Mouse (Mus musculus): ENCODE measurements around the gene Trio.

The Trio gene

DNA sequence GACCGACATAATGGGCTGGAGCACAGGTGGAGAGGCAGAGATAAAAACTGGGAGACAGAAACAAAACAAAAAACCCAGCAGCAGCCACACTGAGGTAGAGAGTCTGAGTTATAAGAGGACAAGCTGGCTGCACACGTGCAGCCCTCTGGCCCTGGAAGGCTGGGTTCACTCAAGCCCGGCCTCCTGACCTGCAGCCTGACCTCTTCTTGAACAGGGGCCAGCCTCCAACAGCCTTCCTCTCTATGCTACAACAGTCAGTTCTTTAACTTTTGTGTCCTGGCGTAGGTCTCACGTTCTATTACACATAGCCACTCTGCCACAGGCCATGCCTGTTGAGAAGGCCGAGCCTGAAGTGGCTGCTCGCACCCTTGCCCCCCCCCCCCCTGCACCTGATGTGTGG lies 147.8 kb downstream of the Trio start:
- no peak for DNase-seq (ENCODE audit: low read depth)

DNA sequence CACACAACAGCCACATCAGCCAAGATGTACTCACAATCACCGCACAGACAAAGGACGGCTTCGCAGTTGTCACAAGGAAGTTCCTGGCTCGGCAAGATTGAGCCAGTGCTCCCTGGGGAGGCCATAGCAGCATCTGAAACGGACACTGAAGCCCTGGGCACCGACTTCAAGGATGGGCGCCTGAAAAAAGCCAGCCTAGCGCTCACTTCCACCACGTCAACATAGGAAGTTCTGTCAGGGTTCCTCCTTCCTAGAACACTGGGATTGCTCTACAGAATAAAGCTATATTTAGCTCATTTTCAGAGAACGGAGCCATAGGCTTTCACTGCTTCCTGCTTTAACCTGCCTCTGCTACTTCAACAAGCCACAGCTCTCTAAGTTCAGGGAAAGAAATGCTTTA lies 149.3 kb downstream of the Trio start:
- no peak for DNase-seq (ENCODE audit: low read depth)

- DNase-seq (ENCODE audit: low read depth), result peak; percentile 10
Measured at GRCm38 (mm10) chr15:27875753-27876152, 149.9 kb downstream of the Trio start.

DNA sequence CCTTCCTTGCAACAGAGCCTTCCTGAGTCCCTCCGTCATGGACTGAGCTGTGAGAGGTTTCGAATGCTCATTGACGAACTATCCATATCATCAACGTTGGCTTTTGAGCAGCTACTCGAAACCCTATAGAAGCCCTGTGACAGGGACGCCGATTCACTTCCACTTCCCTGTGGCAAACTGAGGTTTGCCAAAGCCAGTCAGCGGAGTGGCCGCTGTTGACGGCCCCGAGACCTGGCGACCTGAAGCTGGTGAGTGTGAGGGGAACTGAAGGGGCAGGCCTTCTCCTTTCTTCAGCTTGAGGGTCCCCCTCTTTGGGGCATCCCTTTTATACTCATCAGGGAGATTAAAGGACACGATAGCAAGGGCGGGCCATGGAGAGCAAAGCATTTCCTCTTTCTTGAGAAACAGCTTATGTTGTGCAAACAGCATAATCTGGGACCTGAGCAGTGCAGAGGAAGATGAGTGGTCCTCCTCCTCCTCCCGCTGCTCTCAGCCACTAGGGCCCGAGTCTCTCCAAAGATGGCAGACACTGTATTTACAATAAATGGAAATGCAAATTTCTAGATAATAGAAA lies 151.8 kb downstream of the Trio start:
- DNase-seq (ENCODE audit: low read depth), result no peak

DNA sequence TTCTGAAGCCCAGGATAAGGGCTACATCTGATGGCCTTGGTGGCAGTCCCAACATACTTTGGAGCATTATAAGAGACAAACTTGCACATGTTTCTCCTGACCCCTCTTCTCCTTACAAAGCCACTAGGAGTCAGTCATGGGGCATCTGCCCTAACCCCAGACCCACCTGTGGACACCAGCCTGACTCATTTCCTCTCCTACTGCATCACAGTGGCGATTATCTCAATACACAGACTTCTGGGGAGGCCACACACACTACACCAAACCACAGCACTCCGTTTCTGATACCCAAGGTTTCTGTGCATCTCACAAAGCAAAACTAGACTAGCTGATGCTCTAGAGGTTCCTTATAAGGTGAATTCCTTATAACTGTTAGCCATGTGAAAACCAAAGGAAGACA lies 153.4 kb downstream of the Trio start:
- peak; percentile 79 for DNase-seq (ENCODE audit: low read depth)

- DNase-seq (ENCODE audit: low read depth), result peak; percentile 61
Measured at GRCm38 (mm10) chr15:27871708-27872107, 153.9 kb downstream of the Trio start.

DNA sequence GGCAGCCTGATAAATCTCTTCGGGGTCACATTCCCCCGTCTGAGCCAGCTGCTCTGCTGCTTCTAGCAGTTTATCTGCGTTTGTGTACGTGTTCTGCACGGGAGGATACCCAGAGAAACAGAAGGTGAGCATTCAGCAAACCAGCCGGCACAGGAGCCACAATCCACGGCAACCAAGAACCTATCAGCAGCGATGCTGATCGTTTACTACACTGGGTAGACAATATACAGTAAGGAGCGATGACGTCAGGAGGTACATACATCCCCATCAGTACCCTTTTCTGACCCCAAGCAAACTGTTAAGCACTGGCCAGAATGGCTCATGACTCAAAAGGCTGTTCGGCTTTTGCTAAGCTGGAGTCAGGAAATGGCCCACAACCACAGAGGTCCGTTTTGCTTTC lies 154.4 kb downstream of the Trio start:
- peak; percentile 66 for DNase-seq (ENCODE audit: low read depth)

- no peak for DNase-seq (ENCODE audit: low read depth)
Measured at GRCm38 (mm10) chr15:27869001-27869400, 156.6 kb downstream of the Trio start.

DNA sequence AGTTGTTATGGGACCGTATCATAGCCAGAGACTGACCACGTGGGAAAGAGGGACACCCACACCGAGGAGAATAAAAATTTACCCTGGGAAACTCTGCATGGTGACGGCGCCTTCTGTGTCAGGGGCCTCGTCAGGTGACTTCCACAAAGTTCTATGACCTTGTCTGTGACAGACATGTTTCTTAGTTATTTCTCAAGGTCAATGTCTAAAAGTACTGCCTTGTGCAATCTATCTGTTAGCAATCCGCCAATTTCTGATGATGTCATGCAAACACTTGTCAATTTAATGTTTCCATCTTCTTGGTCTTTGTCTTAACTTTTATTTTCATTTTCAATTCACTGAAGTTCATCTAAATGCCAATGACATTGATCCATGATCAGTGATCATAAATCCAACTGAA lies 157.8 kb downstream of the Trio start:
- DNase-seq (ENCODE audit: low read depth), result no peak

GRCm38 (mm10) chr15:27866471-27866870 lies 159.2 kb downstream of the Trio start:
- no peak for DNase-seq (ENCODE audit: low read depth)

DNA sequence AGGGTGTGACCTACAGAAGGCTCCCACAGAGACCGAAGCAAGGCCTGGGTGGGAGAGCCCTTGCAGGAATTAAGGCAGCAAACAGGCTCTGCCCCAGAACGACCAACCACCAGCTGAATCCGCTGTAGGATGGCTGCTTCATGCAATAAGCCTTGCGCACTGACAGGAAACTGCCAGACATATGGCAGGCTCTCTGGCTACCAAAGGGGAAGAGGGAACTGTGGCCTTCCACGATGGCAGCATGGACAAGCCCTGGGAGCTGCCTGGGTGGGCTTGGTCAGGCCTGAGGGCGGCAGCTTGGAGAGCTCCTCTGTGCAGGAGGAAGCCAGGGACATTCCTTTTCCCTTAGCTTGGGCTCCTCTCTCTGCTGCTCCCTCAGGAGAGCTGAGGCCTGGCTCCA lies 159.6 kb downstream of the Trio start:
- no peak for DNase-seq (ENCODE audit: low read depth)

DNA sequence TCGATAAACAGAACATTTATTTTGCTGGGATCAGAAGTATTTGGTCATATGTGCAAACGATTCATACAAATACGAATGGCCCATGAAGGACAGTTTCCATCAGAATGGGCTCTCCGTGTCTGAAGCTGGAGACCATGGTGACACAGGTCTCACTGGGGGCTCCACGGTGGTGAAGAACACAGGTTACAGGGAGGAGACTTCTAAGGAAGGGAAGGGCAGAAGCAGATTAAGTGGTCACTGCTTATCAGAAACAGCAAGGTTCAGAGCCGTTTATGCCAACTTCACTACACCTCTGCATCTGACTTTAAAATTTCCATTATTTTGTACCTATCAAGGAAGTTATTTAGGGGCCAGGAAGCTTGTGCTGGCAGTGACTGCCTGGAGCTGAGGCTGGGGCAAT lies 161.3 kb downstream of the Trio start:
- DNase-seq (ENCODE audit: low read depth), result no peak

- DNase-seq (ENCODE audit: low read depth), result no peak
Measured at GRCm38 (mm10) chr15:27862949-27863348, 162.7 kb downstream of the Trio start.

- no peak for DNase-seq (ENCODE audit: low read depth)
Measured at GRCm38 (mm10) chr15:27860439-27860838, 165.2 kb downstream of the Trio start.

- DNase-seq (ENCODE audit: low read depth), result peak; percentile 9
Measured at GRCm38 (mm10) chr15:27859590-27859989, 166.1 kb downstream of the Trio start.

DNA sequence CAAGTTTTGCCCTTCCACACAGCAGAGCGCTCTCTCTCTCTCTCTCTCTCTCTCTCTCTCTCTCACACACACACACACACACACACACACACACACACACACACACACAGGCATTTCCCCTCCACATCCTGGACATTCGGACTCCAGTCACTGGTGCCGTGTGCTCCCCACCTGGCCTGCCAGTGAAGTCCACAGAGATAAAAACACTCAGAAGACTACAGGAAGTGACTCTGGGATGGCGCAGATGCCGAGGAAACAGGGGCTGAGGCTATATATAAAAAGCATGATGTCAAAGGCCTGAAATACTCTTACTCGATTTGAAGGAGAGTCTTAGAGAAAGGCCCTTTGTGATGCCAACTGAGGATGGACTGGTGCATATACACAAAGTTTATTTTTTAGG lies 166.5 kb downstream of the Trio start:
- DNase-seq (ENCODE audit: low read depth), result peak; percentile 3

- DNase-seq (ENCODE audit: low read depth), result no peak
Measured at GRCm38 (mm10) chr15:27858179-27858819, 167.3 kb downstream of the Trio start.

DNA sequence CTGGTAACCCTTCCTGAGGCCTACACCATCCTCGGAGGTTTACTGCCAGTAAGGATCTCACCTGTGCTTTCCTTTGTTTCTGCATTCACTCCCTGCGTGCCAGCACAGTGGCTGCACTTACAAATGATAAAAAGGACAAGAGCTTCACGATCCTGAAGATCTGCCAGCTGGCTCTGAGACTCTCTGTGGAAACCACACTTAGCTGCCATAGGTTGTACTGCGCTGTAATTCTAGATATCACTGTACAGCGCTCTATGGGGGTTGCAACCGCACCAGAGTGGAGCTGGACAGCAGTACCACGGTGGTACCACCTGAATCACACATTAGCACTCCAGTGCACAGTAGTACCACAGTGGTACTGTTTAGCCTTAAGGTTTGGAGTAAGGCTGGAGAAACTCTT lies 168.4 kb downstream of the Trio start:
- no peak for DNase-seq (ENCODE audit: low read depth)

DNA sequence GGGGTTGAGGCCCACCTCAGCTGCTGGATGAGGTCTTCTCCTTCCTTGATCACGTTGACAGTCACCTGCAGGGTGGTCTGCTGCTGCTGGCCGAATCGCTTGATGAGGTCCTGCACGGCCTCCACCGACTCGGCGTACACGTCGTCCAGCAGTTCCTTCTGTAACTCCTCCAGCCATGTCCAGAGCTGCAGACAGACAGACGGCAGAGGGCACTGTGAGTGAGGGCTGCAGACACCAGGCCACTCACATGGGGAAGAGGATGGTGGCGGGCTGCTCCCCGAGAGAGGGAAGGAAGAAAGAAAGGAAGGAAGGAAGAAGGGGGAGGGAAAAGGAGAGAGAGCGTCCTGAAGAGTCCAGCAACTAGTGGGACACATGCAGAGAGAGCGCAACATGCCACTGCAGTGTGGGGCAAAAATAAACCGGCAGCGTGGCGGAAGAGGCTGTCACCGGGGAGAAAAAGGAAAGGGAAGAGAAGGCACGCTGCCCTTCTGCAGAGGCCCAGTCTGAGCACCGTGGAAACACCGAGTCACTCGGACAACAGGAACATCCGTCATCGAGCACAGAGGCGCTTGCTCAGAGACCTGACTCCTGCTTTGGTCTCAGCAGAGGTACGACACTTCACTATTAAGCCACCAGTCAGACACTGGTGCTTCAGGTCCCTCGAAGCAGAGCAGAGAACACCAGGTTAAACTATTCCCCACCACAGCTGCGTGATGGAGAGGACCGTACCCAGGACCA lies 169.4 kb downstream of the Trio start:
- DNase-seq (ENCODE audit: low read depth), result no peak

DNA sequence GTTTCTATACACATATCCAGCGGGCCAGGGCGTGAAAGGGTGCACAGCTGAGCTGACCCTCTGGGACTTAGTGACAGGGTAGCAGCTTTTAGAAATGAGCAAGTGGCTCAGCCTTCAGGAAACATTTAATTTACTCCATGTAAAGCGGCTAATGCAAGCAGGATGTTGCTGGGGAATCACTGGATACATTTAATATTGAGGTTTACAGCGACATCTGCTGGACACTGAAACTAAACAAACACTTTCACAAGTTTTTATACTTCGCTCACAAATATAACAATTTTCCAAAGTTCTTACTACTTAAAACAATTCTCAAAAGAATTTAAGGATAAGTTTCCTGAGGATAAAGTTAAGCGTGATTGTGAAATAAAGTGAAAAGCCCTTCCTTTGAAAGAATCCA lies 174.3 kb downstream of the Trio start:
- DNase-seq (ENCODE audit: low read depth), result peak; percentile 46

DNA sequence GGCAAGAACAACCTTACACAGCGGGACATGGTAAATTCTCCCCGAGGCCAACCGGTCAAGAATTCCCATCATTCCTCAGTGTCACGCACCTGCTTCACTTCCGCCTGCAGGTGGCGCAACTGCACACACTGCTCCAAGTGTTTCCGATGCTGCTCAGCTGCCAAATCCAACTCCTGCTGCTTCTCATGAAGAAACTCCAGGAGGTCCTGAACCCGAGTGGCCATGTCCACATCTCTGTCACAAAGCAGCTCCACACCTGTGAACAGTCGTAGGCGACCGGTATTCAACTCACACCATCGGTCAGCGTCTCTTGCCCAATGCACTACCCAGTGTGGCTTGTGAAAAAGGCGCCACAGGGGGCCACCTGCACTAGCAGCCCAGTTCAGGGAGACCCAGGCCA lies 174.7 kb downstream of the Trio start:
- DNase-seq (ENCODE audit: low read depth), result peak; percentile 14

GRCm38 (mm10) chr15:27849910-27850309 lies 175.7 kb downstream of the Trio start:
- DNase-seq (ENCODE audit: low read depth), result peak; percentile 7

- no peak for DNase-seq (ENCODE audit: low read depth)
Measured at GRCm38 (mm10) chr15:27841696-27842095, 184.0 kb downstream of the Trio start.

DNA sequence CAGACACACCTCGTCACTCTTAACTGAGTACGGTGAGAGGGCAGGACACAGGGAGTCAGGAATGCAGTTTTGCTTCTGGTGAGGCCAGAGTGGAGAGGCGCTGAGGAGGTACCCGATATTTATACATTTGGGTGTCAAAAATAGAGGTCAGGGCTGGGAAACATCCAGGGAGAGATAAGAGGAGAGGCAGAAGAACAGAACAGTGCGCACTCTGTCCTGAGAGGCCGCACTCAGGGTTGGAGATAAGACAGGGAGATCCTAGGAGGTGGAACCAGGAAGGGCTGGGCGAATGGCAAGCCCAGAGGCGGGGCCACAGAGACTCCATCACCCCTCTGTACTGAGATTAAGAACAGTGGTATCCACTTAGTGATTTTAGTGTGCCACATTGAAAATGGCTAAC lies 185.1 kb downstream of the Trio start:
- no peak for DNase-seq (ENCODE audit: low read depth)

Data from 416B (cell line).